ENCODE assay signal across 8 mouse cellular contexts in the genomic region with DNA sequence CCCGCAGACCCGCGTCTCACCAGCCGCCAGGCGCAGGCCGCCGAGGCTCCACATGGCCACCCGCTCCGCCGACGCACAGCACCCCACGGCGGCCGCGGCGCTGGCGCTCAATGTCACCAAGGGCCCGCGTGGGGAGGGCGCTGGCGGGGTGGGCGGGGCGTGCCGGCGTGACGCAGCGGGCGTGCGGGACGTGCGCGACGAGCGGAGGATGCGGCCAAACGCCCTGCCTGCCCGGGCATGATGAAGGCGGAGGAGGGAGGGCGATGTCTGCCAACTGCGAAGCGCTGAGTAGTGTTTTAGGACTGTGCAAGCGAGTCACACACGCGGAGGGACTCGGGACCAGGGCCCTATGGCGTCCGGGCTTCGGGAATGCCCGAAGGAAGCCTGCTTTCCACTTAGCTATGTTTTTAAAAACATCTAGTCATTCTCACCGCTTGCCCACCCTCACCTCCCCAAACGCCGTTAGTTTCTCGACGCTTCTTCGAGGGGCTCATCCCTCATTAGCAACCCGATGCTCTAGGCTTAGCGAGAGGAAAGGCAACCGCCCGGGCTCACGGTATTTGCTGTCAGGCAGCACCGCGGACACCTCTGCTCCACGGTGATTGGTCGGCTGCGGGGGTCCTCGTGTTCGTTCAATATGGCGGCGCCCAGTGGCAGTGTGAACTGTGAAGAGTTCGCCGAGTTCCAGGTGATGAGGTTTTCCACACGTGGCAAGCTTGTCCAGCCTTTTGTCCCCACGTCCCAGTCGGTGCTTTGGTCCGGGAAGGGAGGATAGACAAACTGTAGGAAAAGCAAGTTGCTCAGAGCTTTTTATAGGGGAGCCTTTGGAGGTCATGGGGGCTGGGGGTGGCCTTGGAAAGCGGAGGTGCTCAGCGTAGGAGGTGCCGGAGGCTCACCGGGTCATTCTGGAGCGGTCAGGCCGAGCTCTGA. TPM values are rescaled to one million over a fixed set of nuclear protein-coding genes. Genes with fewer than 3 reads are reported as not detected.
DNase-seq lines count a peak whose midpoint lies in the region; ATAC-seq and TF ChIP-seq lines count a peak whose summit lies in the region.

A gene (minus strand): TSS at position 145 of the 930 bp plus-strand sequence.
A gene (plus strand): TSS at position 236 of the 930 bp plus-strand sequence.

- no peaks in the 10 kb centered on the region for H3K9me3 ChIP-seq in forebrain, embryonic 15.5 days

- peak within 1 kb of the TSS; percentile 63 for H3K4me3 ChIP-seq in forebrain, embryonic 15.5 days
- H3K4me3 ChIP-seq in lung, adult 2 months (replicated peaks; ENCODE audit: extremely low read depth, low read depth, low read length): peak within 1 kb of the TSS; percentile 85

- DNase-seq in ES-CJ7 (ENCODE audit: low read depth, low spot score): peak; percentile 92
- DNase-seq in cerebellum, adult 11 months: peak; percentile 93
- peak; percentile 82 for DNase-seq in heart, postnatal 25 days (ENCODE audit: low spot score)
- DNase-seq in layer of hippocampus, adult 18-20 months (ENCODE audit: low spot score in 2 of 2): peak; percentile 85 to 95
- DNase-seq in lung, adult 2 months: peak; percentile 90
- DNase-seq in thymus, adult 18-20 months: peak; percentile 84 to 85

- H3K36me3 ChIP-seq in forebrain, embryonic 15.5 days: no peaks in the 10 kb centered on the region

- intact Hi-C loops in heart, postnatal 25 days (cut with DNase I): loop anchor here (5.0 to 10.0 kb wide), 2 partner anchors 34 to 197 kb away; a partner anchor contains a TSS

- peak; percentile 97 for ATAC-seq in forebrain, embryonic 15.5 days (replicated peaks)
- ATAC-seq in neutrophil, adult 5-6 weeks (ENCODE audit: extremely low read depth, insufficient number of reproducible peaks, low FRiP score, poor library complexity, severe bottlenecking): peak; percentile 94

- peak within 1 kb of the TSS; percentile 84 for H3K9ac ChIP-seq in forebrain, embryonic 15.5 days (replicated peaks)

- WGBS in forebrain, embryonic 15.5 days: under 1% methylated on average over 80 of the region's 81 CpGs
- WGBS in lung, adult 2 months: under 1% methylated on average over 81 of the region's 81 CpGs

- H3K27me3 ChIP-seq in forebrain, embryonic 15.5 days: no peaks in the 10 kb centered on the region

- H3K4me2 ChIP-seq in forebrain, embryonic 15.5 days (replicated peaks): peak within 1 kb of the TSS; percentile 80

- peaks cover 32% of the 10 kb centered on the region for H3K4me1 ChIP-seq in forebrain, embryonic 15.5 days
- H3K4me1 ChIP-seq in lung, adult 2 months (ENCODE audit: control insufficient read depth, insufficient read depth, low read length): peaks cover 2% of the 10 kb centered on the region; the same call in 1 of the 2 replicates

- TF ChIP-seq CTCF in lung, adult 2 months (IDR thresholded peaks at IDR 0.05; ENCODE audit: insufficient read depth, low read length): no peak

- H3K27ac ChIP-seq in forebrain, embryonic 15.5 days (replicated peaks): peak within 1 kb of the TSS; percentile 99

- TF ChIP-seq POLR2A in lung, adult 2 months (IDR thresholded peaks at IDR 0.05; ENCODE audit: borderline replicate concordance, extremely low read depth, low read depth, low read length): peak; percentile 99

RNA-seq across cellular contexts. Expression of the first gene that starts in this region (rescaled TPM):
- polyA plus RNA-seq in forebrain, embryonic 15.5 days (2015; fragmentation: Nextera tagmentation; extraction: Ambion mirVana): 169 and 188 TPM in 2 replicates
- total RNA-seq in heart, postnatal 25 days (2021): 100 to 1,000 TPM; 241 to 254 TPM
- 10 to 100 TPM; 72.2 to 83.8 TPM for total RNA-seq in layer of hippocampus, adult 18-20 months (2021)
- 39.7 and 41.3 TPM in 2 replicates for polyA plus RNA-seq in lung, adult 2 months (2012; rRNA removed)
- total RNA-seq in neutrophil, adult 5-6 weeks (2017): 23.6 and 25.7 TPM in 2 replicates

RNA-seq across cellular contexts. Expression of the second gene that starts in this region (rescaled TPM):
- 34.7 and 35.4 TPM in 2 replicates for polyA plus RNA-seq in forebrain, embryonic 15.5 days (2015; fragmentation: Nextera tagmentation; extraction: Ambion mirVana)
- 10 to 100 TPM; 30.7 to 35.8 TPM for total RNA-seq in heart, postnatal 25 days (2021)
- total RNA-seq in layer of hippocampus, adult 18-20 months (2021): 10 to 100 TPM; 18.8 to 21.2 TPM
- 3.6 and 6.8 TPM in 2 replicates for polyA plus RNA-seq in lung, adult 2 months (2012; rRNA removed)
- 39.2 and 51.9 TPM in 2 replicates for total RNA-seq in neutrophil, adult 5-6 weeks (2017)

Comparison
In these comparisons a context has a peak if more than half of its experiments do, and no peak if none do; other contexts are left out.
1. Peak in every context shown above with its lines: DNase-seq, ATAC-seq, H3K4me3 ChIP-seq and H3K27ac ChIP-seq.